Mouse (Mus musculus) erythroblast, embryonic 14.5 days (primary cell): ENCODE data around the gene Adam33. TPM values are rescaled to one million over a fixed set of nuclear protein-coding genes. Genes with fewer than 3 reads are reported as not detected.

ENCODE experiments used
- H3K27me3 ChIP-seq: 2 replicates; pipeline ENCODE4 v1.6.1; 2012; ENCODE audit warnings: inconsistent platforms; ENCODE audit not compliant: control insufficient read depth
- H3K36me3 ChIP-seq: 2 replicates; pipeline ENCODE4 v1.6.1; 2012; ENCODE audit warnings: mild to moderate bottlenecking, inconsistent platforms; ENCODE audit not compliant: control insufficient read depth
- H3K4me1 ChIP-seq: 2 replicates; pipeline ENCODE4 v1.6.1; 2012; ENCODE audit warnings: inconsistent platforms; ENCODE audit not compliant: control insufficient read depth
- H3K4me3 ChIP-seq: replicated peaks from 2 replicates; pipeline ENCODE3; 2012; ENCODE audit warnings: moderate library complexity, mild to moderate bottlenecking, inconsistent platforms
- H3K9me3 ChIP-seq: 2 replicates; pipeline ENCODE4 v1.6.1; 2012; ENCODE audit warnings: low read length, inconsistent platforms, mixed read lengths; ENCODE audit not compliant: control insufficient read depth
- GATA1 ChIP-seq: IDR thresholded peaks from 2 replicates; pipeline ENCODE4 v1.6.1; 2012; ENCODE audit warnings: low read length, inconsistent platforms, mixed read lengths
- TAL1 ChIP-seq: IDR thresholded peaks from 3 replicates; pipeline ENCODE4 v1.6.1; 2012; ENCODE audit warnings: low read length, inconsistent platforms, mixed read lengths
- polyA plus RNA-seq: library from polyadenylated mRNA; stranded (reverse); fragments of >175 nt; gene quantifications from 2 replicates; pipeline ENCODE4 v1.2.3, GENCODE M21; 2012

The Adam33 gene
- polyA plus RNA-seq, 1 experiment = 0.04 TPM

DNA sequence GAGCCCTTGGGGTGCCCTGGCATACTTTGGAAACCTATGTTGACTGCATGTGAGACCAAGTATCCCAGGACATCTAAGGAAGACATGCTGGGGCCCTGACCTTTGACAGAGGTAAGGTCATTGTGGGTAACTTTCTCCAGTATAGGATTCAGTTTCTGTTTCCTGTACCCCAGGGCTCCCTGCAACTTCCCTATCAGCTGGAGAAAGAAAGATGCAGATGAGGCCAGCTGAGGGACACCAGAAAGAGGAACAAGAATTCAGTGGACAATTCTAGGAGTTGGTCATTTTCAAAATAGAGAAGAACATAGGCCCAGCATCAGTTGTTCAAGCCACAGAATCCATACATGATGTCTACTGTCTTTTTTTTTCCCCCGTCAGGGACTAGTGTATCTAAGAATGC lies 26.0 kb upstream of the Adam33 start:
- H3K4me3 ChIP-seq = no peak overlapping the region
- peaks cover 8% of the 10 kb centered on the region for H3K4me1 ChIP-seq
- H3K27me3 ChIP-seq = peaks cover 13% of the 10 kb centered on the region
- H3K36me3 ChIP-seq = no peaks in the 10 kb centered on the region
- no peaks in the 10 kb centered on the region for H3K9me3 ChIP-seq
- TF ChIP-seq GATA1 (no peak), TAL1 (no peak)

DNA sequence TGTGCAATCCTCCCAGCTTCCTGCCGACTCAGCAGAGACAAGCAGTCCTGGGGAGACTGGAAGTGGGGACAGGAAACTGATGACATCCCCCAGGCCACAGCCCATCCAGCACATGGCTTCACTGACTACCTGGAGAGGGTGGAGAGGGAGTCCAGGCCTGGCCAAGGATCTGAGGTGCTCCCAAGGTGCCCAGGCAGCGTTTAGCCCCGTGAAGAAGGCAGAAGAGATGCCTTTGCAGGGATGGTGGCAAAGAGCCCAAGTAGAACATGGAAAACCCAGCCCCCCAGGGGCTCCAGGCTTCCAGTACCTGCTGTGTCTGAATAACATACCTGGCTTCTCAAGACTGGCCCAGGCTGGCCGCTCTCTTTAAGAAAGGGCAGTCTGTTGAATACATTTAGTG lies 25.0 kb upstream of the Adam33 start:
- Histone ChIP-seq H3K4me3 (no peak overlapping the region), H3K36me3 (no peaks in the 10 kb centered on the region), H3K9me3 (no peaks in the 10 kb centered on the region), H3K4me1 (peaks cover under 1% of the 10 kb centered on the region; the same call in 1 of the 2 replicates), H3K27me3 (peaks cover 16% of the 10 kb centered on the region)
- no peak for TF ChIP-seq GATA1
- no peak for TF ChIP-seq TAL1

DNA sequence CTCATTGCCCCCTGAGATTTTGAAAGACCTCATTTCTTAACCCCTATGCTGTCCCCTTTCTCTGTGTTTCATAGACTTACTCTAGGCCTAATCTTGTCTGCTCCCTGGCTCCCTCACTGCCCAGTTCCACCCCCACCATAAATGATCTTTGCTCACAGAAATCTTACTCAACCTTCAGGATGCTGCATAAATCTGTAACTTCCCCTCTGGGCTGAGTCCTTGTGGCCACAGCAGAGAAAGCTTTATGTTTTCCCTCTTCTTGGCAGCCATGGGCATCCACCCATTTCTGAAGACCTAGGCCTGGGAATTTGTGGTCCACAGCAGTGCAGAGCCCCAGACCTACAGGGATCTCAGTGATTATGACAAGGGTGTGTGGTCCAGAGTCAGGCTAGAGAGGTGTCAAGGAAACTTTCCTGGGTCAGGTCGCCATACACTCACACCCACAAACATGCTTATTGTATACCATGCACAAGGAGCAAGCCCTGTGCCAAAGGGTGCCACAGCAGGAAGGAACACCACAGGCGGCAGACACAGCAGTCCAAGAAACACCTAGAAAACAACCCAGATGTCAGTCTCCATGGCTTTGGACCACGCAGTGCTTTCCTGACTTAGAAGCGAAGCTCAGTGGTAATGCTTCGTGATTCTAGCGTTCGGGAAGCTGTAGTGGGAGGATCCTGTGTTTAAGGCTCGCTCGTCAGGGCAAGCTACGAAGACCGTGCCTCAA lies 23.2 kb upstream of the Adam33 start, which contains the start of gene Siglec1:
Gene Siglec1, minus strand, starts transcription at position 99 of the 724 bp plus-strand sequence.
- TF ChIP-seq GATA1 = no peak
- no peak for TF ChIP-seq TAL1
- H3K9me3 ChIP-seq = no peaks in the 10 kb centered on the region
- H3K4me3 ChIP-seq = no peak within 1 kb of the TSS
- no peaks in the 10 kb centered on the region for H3K36me3 ChIP-seq
- H3K27me3 ChIP-seq = peaks cover 18% of the 10 kb centered on the region
- no peaks in the 10 kb centered on the region; the same call in 1 of the 2 replicates for H3K4me1 ChIP-seq

DNA sequence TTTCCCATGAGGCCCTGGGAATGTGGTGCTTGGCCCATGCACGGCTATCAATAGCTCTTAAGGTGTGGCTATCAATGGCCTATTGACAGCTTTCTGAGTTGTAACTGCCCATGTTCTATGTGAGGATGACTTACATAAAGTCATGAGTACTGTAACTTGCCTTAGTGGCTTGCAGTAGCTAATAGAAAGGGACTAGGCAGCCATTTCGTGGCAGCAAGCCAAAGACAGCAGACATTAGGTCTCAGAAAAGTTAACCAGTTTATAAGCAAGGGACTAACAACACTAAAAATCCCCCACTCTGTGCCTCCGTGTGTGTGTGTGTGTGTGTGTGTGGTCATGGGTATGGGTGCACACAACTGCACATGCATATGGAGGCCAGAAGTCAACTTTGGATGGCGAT lies 20.6 kb upstream of the Adam33 start:
- Histone ChIP-seq H3K9me3 (no peaks in the 10 kb centered on the region), H3K4me3 (no peak overlapping the region), H3K27me3 (peaks cover 42% of the 10 kb centered on the region), H3K36me3 (no peaks in the 10 kb centered on the region), H3K4me1 (peaks cover 2% of the 10 kb centered on the region)
- no peak for TF ChIP-seq TAL1
- TF ChIP-seq GATA1 = no peak

DNA sequence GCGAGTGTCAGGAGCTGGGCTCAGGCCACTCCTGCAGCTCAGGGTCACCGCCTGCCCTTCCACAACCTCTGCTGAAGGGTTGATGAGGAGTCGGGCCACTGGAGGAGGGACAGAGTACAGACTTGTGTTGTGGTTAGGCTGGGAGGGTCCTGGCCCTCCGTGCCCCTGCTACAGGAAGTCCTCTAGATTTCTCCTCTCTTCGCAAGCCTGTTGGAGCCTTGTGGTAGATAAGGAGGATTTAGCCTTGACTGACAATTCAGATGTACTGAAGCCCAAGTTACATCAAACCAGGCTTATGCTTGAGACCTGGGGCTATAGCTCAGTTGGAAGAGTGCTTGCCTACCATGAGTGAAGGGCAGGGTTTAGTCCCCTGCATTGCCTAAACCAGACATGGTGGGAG lies 16.9 kb upstream of the Adam33 start:
- Histone ChIP-seq H3K36me3 (no peaks in the 10 kb centered on the region), H3K9me3 (no peaks in the 10 kb centered on the region), H3K4me1 (peaks cover 2% of the 10 kb centered on the region), H3K27me3 (peaks cover 49% of the 10 kb centered on the region), H3K4me3 (no peak overlapping the region)
- TF ChIP-seq TAL1 = no peak
- no peak for TF ChIP-seq GATA1

DNA sequence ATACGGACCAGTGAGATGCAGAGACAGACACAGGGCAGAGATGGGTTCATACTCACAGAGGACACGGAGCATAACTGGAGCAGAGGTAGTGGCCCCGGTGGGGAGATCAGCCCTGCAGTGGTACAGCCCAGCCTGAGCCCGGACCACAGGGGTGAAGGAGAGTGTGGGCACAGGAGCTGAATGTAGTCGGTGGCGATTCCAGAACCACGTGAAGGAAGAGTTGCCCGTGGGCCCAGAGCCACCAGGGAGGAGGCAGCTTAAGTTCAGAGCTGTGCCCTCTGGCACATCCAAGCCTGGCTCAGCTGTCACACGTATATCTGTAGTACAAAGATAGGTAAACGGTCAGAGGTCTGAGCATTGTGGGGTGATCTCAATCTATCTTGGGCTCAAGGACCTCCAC lies 8.9 kb upstream of the Adam33 start:
- TF ChIP-seq TAL1 = no peak
- TF ChIP-seq GATA1 = no peak
- Histone ChIP-seq H3K4me1 (no peaks in the 10 kb centered on the region), H3K36me3 (no peaks in the 10 kb centered on the region), H3K27me3 (peaks cover 34% of the 10 kb centered on the region), H3K4me3 (no peak overlapping the region), H3K9me3 (no peaks in the 10 kb centered on the region)

DNA sequence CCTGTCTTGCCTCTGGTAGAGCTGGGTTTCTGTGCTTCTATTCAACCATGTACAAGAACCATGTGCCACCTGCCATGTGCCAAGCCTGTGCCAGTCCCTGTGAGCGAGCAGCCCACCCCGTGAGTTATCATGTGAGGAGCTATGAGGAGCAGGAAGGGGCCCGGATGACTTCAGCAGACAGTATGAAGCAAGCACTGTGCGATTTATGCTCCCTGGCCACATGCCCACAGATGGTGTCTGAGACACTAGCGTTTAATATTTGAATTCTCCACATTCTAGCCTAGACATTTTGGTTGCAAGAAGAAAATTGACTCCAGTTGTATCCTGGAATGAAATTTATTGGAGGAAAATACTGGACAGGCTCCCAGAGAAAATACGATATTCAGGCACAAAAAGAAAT lies 3.9 kb upstream of the Adam33 start:
- H3K36me3 ChIP-seq = no peaks in the 10 kb centered on the region
- no peak for TF ChIP-seq GATA1
- TF ChIP-seq TAL1 = no peak
- peaks cover 7% of the 10 kb centered on the region for H3K4me1 ChIP-seq
- no peaks in the 10 kb centered on the region for H3K9me3 ChIP-seq
- peaks cover 66% of the 10 kb centered on the region for H3K27me3 ChIP-seq
- H3K4me3 ChIP-seq = no peak overlapping the region

DNA sequence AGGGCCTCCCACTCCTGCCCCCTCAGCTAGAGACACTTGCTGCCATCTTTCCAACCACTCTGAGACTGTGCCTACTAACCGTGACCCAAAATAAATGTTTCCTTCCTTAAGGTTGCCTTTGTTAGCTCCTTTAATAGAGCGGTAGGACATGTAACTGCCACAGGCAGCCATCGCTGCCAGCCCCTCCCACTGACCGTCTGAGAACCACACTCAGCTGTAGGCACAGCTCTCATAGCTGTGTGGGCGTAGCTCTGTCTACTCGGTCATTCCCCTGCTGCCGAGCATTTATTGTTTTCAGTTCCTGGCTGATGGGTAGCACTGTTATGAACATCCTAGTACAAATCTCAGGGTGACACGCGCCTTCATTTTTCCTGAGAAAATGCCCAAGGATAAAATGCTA lies 2.7 kb upstream of the Adam33 start:
- H3K27me3 ChIP-seq = peaks cover 77% of the 10 kb centered on the region
- no peaks in the 10 kb centered on the region for H3K9me3 ChIP-seq
- peaks cover 7% of the 10 kb centered on the region for H3K4me1 ChIP-seq
- no peaks in the 10 kb centered on the region for H3K36me3 ChIP-seq
- H3K4me3 ChIP-seq = no peak overlapping the region
- no peak for TF ChIP-seq TAL1
- TF ChIP-seq GATA1 = no peak

DNA sequence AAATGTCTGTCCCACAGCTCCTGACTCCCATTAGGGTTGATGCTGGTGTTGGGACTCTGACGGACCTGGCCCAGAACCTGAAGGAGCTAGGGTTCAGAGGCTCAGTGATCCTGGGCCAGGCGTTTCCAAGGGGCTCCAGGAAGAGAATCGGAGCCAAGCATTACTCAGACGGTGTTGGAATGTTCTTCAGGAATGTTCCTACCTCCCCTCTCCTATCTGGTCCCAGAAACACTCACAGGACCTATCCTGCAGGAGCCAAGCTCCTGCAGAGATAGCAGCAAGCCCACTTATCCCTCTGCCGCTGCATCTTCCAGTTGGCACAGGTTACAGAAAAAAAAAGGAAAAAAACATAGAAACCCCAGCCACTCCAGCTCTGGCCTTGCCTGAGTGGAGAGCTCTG lies 2.0 kb downstream of the Adam33 start:
- Histone ChIP-seq H3K9me3 (no peaks in the 10 kb centered on the region), H3K27me3 (peaks cover 80% of the 10 kb centered on the region), H3K36me3 (no peaks in the 10 kb centered on the region), H3K4me3 (no peak overlapping the region), H3K4me1 (peaks cover 4% of the 10 kb centered on the region)
- no peak for TF ChIP-seq GATA1
- TF ChIP-seq TAL1 = no peak
